Mouse (Mus musculus) hindbrain, embryonic 12.5 days (tissue): Measurements from ENCODE around the gene Slc16a6. TPM values are rescaled to one million over a fixed set of nuclear protein-coding genes. Genes with fewer than 3 reads are reported as not detected.
A peak's percentile ranks its signal among the peaks of the same experiment; 100 is the strongest.

Experiments
- ATAC-seq: fragments of 200-750 bp; cut with Nextera tagmentation; 2 replicates; pipeline ENCODE4 v1.8.0; 2017; ENCODE audit warnings: moderate TSS enrichment; ENCODE audit not compliant: low FRiP score
- H3K27ac ChIP-seq: fragments of 300-500 bp; sonication (generic); 2 replicates; pipeline ENCODE4 v1.5.1; 2016; ENCODE audit warnings: mild to moderate bottlenecking
- H3K27me3 ChIP-seq: fragments of 300-500 bp; sonication (generic); 2 replicates; pipeline ENCODE4 v1.6.1; 2016; ENCODE audit warnings: mild to moderate bottlenecking
- H3K36me3 ChIP-seq: fragments of 300-500 bp; sonication (generic); 2 replicates; pipeline ENCODE4 v1.6.1; 2016; ENCODE audit warnings: mild to moderate bottlenecking
- H3K4me1 ChIP-seq: fragments of 300-500 bp; sonication (generic); 2 replicates; pipeline ENCODE4 v1.6.1; 2016
- H3K4me2 ChIP-seq: fragments of 300-500 bp; sonication (generic); replicated peaks from 2 replicates; pipeline ENCODE4 v1.6.1; 2016; ENCODE audit warnings: mild to moderate bottlenecking
- H3K4me3 ChIP-seq: fragments of 300-500 bp; sonication (generic); 2 replicates; pipeline ENCODE4 v1.5.1; 2016; ENCODE audit warnings: mild to moderate bottlenecking
- H3K9ac ChIP-seq: fragments of 300-500 bp; sonication (generic); 2 replicates; pipeline ENCODE4 v1.6.1; 2016; ENCODE audit warnings: mild to moderate bottlenecking, moderate library complexity
- H3K9me3 ChIP-seq: fragments of 300-500 bp; sonication (generic); replicated peaks from 2 replicates; pipeline ENCODE4 v1.6.1; 2016; ENCODE audit warnings: mild to moderate bottlenecking
- WGBS: fragments of 180-500 bp; shearing (Covaris S2); methylation state at CpG from one replicate; pipeline ENCODE4 v1.1.7; 2016; 5-methylcytosine and 5-hydroxymethylcytosine counted together
- polyA plus RNA-seq: library from polyadenylated mRNA; unstranded; fragments of >200 nt; fragmentation: Nextera tagmentation; extraction: Ambion mirVana; gene quantifications from 2 replicates; pipeline ENCODE4 v1.2.1, GENCODE M21; 2016

Gene Slc16a6
- polyA plus RNA-seq, 1 experiment from 2014 or later = 4.0 TPM

DNA sequence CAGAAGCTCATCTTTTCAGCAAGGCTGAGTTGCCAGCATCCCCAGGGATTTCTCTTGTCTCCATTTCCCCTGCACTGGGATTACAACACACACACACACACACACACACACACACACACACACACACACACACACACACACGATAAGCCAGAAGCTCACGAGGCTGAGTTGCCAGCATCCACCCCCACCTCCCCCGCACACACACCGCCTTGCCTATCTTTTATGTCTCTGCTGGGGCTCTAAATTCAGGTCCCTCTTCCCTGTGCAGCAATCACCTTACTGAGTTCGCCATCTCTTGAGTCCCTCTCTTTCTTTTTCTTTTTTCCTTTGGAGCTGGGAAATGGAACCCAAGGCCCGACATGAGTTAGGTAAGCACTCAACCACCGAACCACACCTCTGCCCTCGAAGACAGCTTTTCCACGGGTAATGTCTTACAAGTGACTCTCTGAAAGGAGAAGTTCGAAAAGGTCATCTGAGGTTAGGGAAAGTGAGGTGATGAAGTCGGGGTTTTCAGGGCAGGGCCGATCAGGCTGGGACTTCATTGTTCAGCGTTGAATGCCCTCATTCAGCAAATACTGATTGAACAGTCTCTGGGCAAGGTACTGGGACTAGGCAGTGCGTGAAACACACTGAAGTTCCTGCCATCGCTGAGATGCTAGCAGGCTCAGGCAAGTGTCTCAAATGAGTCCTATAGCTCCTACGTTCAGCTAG is 6.3 kb upstream of the Slc16a6 start:
- 42% methylated on average over 16 of the region's 16 CpGs for WGBS
- H3K27ac ChIP-seq = no peak overlapping the region

DNA sequence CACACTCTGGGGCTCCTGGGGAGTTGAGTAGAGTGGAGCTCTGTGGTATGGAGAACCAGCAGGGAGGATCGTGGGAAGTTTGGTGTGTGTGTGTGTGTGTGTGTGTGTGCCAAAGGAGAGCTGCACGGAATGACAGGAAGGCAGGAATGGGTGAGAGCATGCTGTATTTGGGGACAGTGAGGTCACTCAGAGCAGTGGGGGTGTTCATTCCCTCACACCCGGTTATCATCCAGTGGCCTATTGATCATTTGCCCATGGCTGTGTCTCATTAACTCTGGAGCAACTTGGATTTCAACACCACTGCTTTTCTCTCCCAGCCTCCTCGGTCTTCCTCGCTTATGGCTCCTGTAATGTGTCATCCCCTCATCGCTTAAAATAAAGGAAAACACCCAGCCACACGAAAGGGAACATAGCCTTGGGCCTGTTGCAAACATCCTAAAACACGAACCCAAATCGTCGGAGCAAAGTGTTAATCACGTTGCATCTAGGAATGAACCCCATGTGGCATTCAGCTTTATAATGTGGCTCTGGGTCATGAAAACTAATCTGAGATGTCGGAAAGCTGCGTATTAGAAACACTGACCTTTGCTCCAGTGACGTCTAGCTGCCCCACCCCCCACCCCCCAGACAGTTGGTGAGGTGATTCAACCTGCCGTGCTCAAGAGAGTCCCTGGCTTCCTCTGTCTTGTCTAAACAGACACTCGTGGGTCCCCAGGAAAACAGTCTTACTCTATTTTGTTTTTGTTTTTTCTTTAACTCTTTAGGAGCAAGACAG is 4.4 kb upstream of the Slc16a6 start:
- Histone ChIP-seq H3K27me3 (peaks cover 7% of the 10 kb centered on the region), H3K9ac (no peak overlapping the region), H3K9me3 (no peaks in the 10 kb centered on the region), H3K36me3 (no peaks in the 10 kb centered on the region), H3K27ac (no peak overlapping the region), H3K4me1 (peaks cover 28% of the 10 kb centered on the region), H3K4me2 (no peak overlapping the region), H3K4me3 (no peak overlapping the region)
- ATAC-seq = no peak
- 44% methylated on average over 16 of the region's 16 CpGs for WGBS

More for the DNA sequence above, 6.3 kb upstream of the Slc16a6 start:
- no peak for ATAC-seq
- Histone ChIP-seq H3K9me3 (no peaks in the 10 kb centered on the region), H3K27me3 (peaks cover 7% of the 10 kb centered on the region), H3K36me3 (no peaks in the 10 kb centered on the region), H3K4me1 (peaks cover 23% of the 10 kb centered on the region), H3K4me3 (no peak overlapping the region), H3K4me2 (no peak overlapping the region), H3K9ac (no peak overlapping the region)

DNA sequence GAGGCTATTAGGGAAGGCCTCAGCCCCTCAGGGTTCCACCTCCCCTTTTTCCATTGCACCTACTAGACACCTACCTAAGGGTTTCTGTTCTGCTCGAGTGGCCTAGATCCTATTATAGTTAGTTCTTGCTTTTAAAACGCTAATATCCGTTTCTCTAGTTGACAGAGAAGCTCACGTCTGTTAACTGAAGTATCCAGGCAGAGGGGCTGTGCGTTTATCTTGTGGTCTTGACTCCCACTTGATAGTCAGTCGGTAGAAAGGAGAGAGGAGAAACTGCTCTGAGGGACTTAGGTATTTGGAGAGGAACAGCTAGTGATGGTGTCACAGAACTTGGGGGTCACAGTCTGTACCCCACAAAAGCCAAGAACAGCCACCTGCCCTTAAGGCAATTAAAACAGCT is 3.3 kb upstream of the Slc16a6 start:
- H3K27me3 ChIP-seq = peaks cover 7% of the 10 kb centered on the region
- no peak overlapping the region for H3K4me2 ChIP-seq
- ATAC-seq = no peak
- H3K9ac ChIP-seq = no peak overlapping the region
- H3K9me3 ChIP-seq = no peaks in the 10 kb centered on the region
- peak overlapping the region; percentile 64 for H3K27ac ChIP-seq
- H3K36me3 ChIP-seq = no peaks in the 10 kb centered on the region
- WGBS = 31% methylated on average over 6 of the region's 6 CpGs
- H3K4me1 ChIP-seq = peaks cover 28% of the 10 kb centered on the region
- no peak overlapping the region for H3K4me3 ChIP-seq

DNA sequence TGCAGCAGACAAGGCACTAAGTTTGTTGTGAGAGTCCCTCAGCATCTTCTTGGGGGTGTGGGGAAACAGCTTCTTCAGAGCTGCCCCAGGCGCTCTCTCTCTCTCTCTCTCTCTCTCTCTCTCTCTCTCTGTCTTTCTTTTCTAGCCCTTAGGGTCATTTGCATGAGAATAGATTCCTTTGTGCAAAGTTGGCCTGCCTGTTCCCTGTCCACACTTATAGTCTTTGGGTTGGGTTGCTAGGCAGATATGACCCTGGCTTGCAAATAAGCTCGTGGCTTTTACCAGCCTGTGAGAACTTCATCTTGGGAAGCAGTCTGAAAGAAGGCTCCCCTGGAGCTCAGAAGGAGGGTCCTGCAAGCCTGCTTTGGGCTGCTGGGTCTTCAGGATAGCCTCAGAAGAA is 2.8 kb upstream of the Slc16a6 start:
- H3K4me3 ChIP-seq = no peak overlapping the region
- H3K4me1 ChIP-seq = peaks cover 32% of the 10 kb centered on the region
- peak overlapping the region; percentile 64 for H3K27ac ChIP-seq
- ATAC-seq = peak; percentile 29
- H3K36me3 ChIP-seq = no peaks in the 10 kb centered on the region
- no peaks in the 10 kb centered on the region for H3K9me3 ChIP-seq
- no peak overlapping the region for H3K4me2 ChIP-seq
- H3K27me3 ChIP-seq = peaks cover 7% of the 10 kb centered on the region
- H3K9ac ChIP-seq = no peak overlapping the region
- WGBS = 20% methylated on average over 2 of the region's 2 CpGs

- WGBS = 69% methylated on average over 4 of the region's 4 CpGs
- H3K27me3 ChIP-seq = peaks cover 7% of the 10 kb centered on the region
- no peaks in the 10 kb centered on the region for H3K36me3 ChIP-seq
- no peak for ATAC-seq
- peaks cover 36% of the 10 kb centered on the region for H3K4me1 ChIP-seq
- H3K27ac ChIP-seq = peak overlapping the region; percentile 64
- H3K9ac ChIP-seq = no peak overlapping the region
- no peak overlapping the region for H3K4me3 ChIP-seq
- H3K4me2 ChIP-seq = no peak overlapping the region
- H3K9me3 ChIP-seq = no peaks in the 10 kb centered on the region
Measured at GRCm38 (mm10) chr11:109475717-109476116, 2.3 kb upstream of the Slc16a6 start.

- H3K27me3 ChIP-seq = peaks cover 2% of the 10 kb centered on the region
- no peaks in the 10 kb centered on the region for H3K36me3 ChIP-seq
- H3K27ac ChIP-seq = no peak overlapping the region
- no peaks in the 10 kb centered on the region for H3K9me3 ChIP-seq
- no peak for ATAC-seq
- peaks cover 36% of the 10 kb centered on the region for H3K4me1 ChIP-seq
- H3K9ac ChIP-seq = no peak overlapping the region
- H3K4me3 ChIP-seq = no peak overlapping the region
- WGBS = 82% methylated on average over 13 of the region's 13 CpGs
- H3K4me2 ChIP-seq = no peak overlapping the region
Measured at GRCm38 (mm10) chr11:109474836-109475235, 1.4 kb upstream of the Slc16a6 start.

DNA sequence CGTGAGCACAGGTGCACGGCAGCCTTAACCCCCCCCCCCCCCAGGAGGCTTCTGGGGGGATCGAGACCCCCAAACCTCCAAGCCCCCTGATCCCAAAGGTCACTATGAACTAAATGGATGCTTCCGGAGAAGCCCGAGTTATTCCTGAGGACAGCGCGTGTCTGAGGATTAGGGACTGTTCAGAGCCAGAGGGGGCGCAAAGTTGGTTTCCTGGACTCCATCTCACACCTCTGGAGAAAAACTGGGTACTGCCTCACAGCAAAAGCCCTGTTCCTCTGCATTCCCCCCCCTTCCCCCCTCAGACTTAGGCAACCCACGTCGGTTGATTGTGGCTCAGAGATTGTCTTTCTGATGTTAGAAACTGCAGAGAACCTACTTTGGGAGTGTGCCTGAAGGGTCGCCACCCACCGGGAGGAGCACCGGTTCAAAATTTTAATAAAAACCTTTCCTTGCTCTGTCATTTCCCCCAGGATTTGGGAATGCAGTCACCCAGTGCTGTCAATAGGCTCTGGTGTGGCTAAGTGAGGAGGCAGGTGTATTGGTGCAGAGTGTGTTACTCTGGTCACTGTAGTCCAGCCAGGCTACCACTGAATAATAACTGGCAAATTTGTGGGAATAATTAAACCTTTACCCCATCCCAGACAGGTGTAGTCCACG is 816 bp upstream of the Slc16a6 start:
- WGBS = 10% methylated on average over 14 of the region's 14 CpGs
- peak; percentile 29 for ATAC-seq
- Histone ChIP-seq H3K4me2 (peak overlapping the region; percentile 68), H3K9me3 (no peaks in the 10 kb centered on the region), H3K9ac (peak overlapping the region; percentile 91), H3K4me1 (peaks cover 36% of the 10 kb centered on the region), H3K36me3 (no peaks in the 10 kb centered on the region), H3K27me3 (peaks cover 2% of the 10 kb centered on the region), H3K4me3 (peak overlapping the region; percentile 75), H3K27ac (peak overlapping the region; percentile 90)

DNA sequence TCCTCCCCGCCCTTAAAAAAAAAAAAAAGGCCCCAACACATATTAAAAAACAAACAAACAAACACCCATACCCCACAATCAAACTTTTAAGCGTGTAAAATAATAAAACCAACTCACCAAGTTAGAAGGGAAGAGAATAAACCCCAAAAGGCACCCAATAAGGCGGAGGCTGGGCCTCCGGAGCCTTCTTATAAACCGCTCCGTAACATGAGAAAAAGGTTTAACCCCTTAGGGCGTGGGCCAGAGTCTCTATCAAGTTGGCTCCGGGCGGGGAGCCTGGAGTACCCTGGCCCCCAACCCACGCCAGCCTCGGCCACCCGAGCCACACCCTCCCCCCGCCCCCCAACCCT is 602 bp downstream of the Slc16a6 start:
- H3K4me1 ChIP-seq = peaks cover 33% of the 10 kb centered on the region
- H3K4me2 ChIP-seq = peak overlapping the region; percentile 68
- no peaks in the 10 kb centered on the region for H3K9me3 ChIP-seq
- H3K27ac ChIP-seq = peak overlapping the region; percentile 90
- H3K27me3 ChIP-seq = no peaks in the 10 kb centered on the region; the same call in 1 of the 2 replicates
- H3K4me3 ChIP-seq = peak overlapping the region; percentile 75
- no peaks in the 10 kb centered on the region for H3K36me3 ChIP-seq
- peak; percentile 38 for ATAC-seq
- WGBS = under 1% methylated on average over 13 of the region's 13 CpGs
- peak overlapping the region; percentile 91 for H3K9ac ChIP-seq

GRCm38 (mm10) chr11:109472171-109472691 is 1.2 kb downstream of the Slc16a6 start:
- Histone ChIP-seq H3K4me2 (peak overlapping the region; percentile 68), H3K27ac (no peak overlapping the region), H3K9me3 (no peaks in the 10 kb centered on the region), H3K27me3 (no peaks in the 10 kb centered on the region; the same call in 1 of the 2 replicates), H3K4me3 (peak overlapping the region; percentile 75), H3K36me3 (no peaks in the 10 kb centered on the region), H3K4me1 (peaks cover 29% of the 10 kb centered on the region), H3K9ac (peak overlapping the region; percentile 91)
- no peak; the same call in 1 of the 2 replicates for ATAC-seq
- under 1% methylated on average over 33 of the region's 33 CpGs for WGBS

DNA sequence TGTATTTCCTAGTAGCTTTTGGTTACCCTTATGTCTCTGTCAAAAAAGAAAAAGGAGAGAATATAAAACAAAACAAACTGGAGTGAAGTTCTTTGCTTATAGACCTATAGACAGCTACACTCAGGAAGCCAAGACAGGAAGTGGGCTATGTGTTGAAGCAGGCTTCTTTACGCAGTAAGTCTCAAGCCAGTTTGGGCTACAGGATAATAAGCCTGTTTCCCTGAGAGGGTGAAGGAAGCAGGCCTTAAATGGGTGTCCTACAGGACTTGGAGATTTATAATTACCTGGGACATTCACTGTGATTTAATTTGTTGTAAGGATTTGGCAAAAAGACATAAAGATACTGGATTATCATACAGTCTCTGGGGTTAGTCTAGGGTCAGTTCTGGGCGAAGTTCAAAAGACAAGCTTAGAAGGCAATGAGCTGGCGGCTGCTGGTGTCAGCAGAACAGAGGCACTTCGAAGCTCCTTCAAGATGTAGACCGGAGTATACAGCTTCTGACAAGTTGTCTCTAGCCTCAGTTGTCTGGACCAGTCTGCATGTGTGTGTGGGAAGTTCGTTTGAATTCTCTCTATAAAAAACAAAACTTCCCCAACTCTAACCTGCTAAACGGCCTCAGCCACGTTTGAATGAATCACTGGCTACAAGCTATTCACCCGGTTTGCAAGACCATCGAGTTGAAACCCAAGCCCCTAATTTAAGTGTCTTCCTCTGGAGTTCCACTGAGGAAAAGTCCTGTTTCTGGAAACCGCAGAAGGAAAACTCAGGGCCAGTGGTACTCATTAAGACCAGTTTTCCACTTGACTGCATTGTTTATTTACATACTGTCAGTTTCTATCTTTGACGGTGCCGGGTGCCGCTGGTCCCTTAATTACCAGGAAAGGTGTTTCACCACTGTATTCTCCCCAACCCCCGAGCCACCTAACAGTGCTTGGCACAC is 2.2 kb downstream of the Slc16a6 start:
- WGBS = 31% methylated on average over 15 of the region's 15 CpGs

GRCm38 (mm10) chr11:109470170-109470569 is 3.2 kb downstream of the Slc16a6 start:
- Histone ChIP-seq H3K4me1 (peaks cover 13% of the 10 kb centered on the region), H3K27ac (no peak overlapping the region), H3K9me3 (no peaks in the 10 kb centered on the region), H3K4me3 (no peak overlapping the region), H3K27me3 (no peaks in the 10 kb centered on the region; the same call in 1 of the 2 replicates), H3K9ac (no peak overlapping the region), H3K36me3 (no peaks in the 10 kb centered on the region), H3K4me2 (no peak overlapping the region)
- no peak for ATAC-seq
- 69% methylated on average over 9 of the region's 9 CpGs for WGBS

More for the DNA sequence above, 2.2 kb downstream of the Slc16a6 start:
- no peaks in the 10 kb centered on the region; the same call in 1 of the 2 replicates for H3K27me3 ChIP-seq
- H3K4me3 ChIP-seq = peak overlapping the region; percentile 75; the same call in 1 of the 2 replicates
- no peak overlapping the region for H3K27ac ChIP-seq
- peak overlapping the region; percentile 68 for H3K4me2 ChIP-seq
- ATAC-seq = no peak
- H3K9me3 ChIP-seq = no peaks in the 10 kb centered on the region
- H3K9ac ChIP-seq = no peak overlapping the region
- H3K4me1 ChIP-seq = peaks cover 19% of the 10 kb centered on the region
- no peaks in the 10 kb centered on the region for H3K36me3 ChIP-seq
